Mouse (Mus musculus) cerebellum, adult 8-10 months (tissue): ENCODE measurements at regions not wholly inside any gene's neighbourhood (a gene's known extent, or its start where the extent isn't known, plus 50 kb on each side); places are given as distances from the start of the nearest gene placed in this dataset.

Experiments used
- DNase-seq: peaks from one replicate; pipeline ENCODE4 v3.0.0; 2022

DNA sequence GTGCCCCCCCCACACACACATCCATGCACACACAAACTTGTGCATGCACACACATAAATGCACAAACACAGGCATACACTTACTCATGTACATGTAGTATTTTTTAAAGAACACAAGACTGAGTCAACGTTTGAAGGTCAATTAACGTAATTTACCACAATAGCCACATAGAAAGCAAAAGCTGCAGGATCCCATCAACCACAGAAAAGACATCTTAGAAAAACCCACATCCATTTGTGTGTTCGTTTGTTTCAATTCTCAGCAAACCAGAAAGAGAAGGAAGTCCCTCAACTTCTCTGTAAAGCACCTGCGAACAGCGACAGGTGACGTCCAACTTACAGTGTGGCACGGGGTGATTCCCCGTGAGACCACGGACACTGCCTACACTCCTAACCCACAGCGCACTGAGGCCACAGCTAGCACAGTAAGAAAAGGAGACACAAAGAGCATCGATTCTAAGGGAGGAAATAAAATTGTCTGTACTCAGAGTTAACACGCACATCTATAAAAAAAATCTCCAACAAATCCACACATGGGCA, 53.8 kb downstream of the Dio3 start:
- DNase-seq: no peak

DNA sequence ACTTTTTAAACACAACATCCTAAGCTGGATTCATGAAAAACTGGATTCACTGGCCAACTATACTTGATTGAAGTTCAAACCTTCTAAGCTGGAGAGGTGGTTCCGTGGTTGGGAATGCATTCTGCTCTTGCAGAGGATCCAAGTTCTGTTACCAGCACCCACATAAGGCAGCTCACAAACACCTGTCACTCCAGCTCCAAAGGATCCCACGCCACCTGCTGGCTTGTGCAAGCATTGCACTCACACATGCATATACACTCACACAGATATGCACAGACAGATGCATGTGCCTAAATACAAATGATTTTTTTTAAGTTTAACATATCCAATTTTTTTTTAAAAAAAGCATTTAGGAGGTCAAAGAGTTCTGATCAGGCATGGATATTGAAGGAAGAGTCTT, 55.7 kb downstream of the Dio3 start:
- no peak for DNase-seq

DNA sequence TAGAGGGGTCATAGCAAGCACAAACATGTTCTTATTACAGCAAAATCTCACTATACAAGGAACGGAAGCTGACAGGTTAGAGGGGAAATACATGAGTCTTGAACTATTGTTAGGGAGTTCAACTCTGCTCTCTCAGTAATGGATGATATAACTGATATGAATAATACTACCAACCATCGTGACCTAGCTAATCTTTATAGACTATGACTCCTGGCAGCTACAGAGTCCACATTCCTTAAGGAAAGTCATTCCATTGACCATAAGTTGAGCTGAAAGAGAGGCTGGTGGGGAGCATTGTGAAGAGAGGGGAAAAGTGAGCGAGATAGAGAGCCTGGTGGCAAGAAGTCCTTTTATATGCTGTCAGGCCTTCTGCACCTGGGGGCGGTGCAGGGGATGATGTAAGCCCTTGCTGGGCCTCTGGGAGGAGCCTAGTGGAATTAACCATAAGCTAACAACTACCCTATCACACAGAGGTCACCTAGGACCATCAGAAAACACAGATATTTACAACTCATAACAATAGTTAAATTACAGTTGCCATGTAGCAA, 65.5 kb downstream of the Dio3 start:
- no peak for DNase-seq

DNA sequence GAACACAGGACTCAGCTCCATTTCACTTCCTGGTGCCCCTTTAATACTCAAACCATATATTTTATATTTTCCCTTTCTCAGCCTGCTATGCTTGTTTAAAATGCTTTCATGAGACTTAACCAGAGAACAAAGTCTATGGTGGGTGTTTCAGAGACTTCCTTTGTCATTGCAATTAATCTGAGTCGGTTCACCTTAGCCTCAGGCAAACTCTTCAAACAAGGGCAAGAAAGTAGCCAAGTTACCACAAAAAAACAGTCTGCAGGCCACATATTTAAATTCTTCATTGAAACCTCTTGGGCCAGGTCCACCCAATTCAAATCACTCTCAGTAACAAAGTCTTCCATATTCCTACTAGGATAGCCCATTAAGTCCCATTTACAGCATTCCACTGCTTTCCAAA, 70.8 kb downstream of the Dio3 start:
- no peak for DNase-seq

DNA sequence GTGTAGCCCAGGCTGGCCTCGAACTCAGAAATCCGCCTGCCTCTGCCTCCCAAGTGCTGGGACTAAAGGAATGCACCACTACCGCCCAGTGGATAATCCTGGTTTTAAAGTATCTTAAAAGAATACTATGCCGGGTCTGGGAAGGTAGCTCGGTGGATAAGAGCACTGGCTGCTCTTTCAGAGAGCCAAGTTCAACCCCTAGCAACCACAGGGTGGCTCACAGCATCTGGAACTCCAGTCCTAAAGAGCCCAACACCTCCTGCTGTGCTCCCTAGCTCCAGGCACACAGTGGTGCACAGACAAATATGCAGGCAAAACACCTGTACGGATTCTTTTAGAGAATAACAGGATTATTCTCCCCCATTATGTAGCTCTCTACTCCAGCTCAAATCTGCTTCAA, 77.0 kb downstream of the Dio3 start:
- no peak for DNase-seq

DNA sequence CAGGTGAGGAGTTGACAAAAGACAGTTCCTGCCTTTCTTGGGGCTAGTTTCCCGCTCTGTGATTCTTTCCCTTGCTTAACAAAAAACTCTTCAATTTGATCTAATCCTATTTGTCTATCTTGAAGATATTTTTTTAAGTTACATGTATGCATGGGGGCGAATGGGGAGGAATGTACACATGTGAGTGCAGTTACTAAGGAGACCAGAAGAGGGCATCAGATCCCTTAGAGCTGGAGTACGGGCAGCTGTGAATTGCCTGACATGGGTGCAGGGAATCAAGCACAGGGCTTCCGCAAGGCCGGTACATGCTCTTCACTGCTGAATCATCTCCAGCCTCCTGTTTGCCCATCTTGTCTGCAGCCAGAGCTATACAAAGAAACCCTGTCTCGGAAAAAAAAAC, 79.8 kb upstream of the Ppp2r5c start:
- DNase-seq: no peak

DNA sequence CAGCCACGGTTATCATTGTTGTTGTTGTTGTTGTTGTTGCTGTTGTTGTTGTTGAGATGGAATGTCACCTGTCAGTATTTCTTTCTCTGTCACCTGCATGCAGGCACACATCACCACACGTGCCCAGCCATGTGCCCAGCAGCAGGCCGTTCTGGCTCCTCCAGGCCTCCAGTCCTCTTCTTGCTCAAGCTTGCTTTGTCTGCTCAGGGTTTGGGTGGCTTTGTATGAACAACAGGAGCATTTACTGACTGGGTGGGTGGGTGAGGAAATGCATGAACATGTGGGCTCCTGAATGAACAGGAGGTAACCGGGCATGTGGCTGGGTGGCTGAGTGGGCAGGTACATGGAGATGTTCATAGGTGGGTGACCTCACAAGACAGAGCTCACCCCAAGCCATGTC, 79.1 kb upstream of the Ppp2r5c start:
- DNase-seq: no peak

DNA sequence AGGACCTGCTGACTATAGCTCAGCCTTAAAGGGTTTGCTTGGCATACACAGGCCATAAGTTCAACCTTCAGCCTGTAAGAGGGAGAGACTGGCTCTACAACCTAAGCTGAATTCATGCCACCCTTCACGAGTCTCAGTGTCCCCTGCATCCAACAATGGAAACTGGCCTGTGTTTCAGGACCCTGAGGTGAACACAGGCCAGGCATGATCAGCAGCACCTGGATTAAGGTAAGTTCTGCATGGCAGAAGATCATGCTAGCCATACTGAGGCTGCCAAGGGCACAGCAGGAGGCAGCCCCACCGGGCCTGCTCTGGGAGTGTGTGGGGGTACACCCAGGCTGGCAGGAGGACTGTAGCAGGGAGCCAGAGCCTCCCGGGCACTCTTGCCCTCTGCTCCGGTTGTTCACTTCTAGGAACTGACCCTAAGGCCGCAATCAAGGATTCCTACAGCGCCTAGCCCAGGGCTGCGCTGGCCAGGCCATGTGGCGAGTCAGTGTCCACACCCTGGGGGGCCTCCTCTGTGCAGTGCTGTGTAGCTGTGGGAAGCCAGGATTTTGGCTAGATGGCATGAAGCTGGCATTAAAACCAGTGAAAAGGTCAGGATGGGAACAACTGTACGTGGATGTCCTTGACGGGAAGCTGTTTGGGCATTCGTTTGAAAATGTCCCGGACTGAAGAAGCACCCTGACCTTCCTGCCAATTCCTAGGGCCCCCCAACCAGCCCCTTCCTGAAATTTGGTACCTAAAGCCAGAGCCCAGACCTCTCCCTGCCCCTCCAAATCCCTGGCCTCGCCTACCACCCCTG, 74.8 kb upstream of the Ppp2r5c start:
- no peak for DNase-seq

DNA sequence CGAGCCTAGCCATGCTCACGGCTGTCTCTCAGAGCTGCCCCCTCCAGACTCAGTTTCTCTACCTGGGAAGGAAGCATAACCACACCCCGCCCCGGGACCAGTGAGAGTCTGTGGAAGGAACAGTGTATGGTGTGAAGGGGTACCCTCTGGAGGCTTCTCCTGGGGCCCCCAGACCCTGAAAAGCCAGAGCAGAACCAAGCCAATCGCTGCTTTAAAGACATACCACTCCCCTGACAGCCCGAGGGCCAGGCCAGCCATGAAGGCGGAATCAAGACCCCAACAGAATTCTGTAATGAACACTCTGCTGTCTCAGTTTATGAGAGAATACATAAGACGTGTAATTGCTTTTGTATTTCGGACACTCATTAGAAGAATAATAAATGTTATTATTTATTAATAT, 73.9 kb upstream of the Ppp2r5c start:
- DNase-seq: no peak

DNA sequence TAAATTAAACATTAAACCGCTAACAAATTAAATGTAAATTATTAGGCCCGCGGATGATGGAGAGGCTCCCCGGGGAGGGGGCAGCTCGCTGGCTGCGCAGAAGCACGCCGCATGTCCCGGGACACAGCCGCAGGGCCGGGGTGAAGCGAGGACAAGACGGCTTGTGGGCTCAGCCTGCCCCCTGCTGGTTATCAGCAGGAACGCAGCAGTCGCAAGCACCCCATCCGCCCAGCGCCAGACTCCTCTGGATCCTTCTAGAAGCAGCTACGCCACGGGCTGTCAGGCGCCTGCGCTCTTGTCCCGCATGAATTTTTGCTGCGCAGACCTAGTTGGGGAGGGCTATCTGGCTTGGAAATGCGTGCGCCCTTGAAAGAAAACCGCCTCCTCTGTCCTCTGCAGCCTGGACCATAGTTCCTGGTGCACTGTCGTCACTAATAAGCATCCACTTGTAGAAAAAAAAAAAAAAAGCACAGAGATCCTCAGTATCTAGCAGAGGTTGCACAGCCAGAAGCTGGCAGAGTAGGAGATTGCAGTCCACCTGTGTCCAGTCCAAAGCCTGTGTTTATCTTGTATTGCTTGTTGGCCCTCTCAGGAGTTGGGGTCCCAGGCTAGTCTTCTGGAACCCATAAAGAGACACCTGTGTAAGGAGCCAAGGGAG, 73.4 kb upstream of the Ppp2r5c start:
- peak; percentile 68 for DNase-seq

DNA sequence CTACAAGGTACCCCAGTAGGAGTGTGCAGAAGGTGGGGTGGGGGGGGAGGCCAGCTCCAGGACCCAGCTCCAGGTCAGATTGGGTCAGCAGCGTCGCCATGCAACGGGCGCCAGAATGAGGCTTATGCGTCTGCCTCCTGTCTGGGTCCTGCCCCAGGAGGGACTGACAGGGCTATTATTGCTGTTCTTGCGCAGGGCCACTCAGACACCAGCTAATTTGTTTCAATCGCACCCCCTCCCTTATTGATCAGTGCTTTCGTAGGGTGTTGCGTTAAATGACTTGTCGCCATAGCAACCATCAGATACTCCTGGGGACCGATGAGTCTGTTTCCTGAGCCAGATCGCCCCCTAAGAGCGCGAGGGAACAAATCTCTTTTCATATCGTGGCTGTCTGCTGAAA, 71.8 kb upstream of the Ppp2r5c start:
- no peak for DNase-seq

DNA sequence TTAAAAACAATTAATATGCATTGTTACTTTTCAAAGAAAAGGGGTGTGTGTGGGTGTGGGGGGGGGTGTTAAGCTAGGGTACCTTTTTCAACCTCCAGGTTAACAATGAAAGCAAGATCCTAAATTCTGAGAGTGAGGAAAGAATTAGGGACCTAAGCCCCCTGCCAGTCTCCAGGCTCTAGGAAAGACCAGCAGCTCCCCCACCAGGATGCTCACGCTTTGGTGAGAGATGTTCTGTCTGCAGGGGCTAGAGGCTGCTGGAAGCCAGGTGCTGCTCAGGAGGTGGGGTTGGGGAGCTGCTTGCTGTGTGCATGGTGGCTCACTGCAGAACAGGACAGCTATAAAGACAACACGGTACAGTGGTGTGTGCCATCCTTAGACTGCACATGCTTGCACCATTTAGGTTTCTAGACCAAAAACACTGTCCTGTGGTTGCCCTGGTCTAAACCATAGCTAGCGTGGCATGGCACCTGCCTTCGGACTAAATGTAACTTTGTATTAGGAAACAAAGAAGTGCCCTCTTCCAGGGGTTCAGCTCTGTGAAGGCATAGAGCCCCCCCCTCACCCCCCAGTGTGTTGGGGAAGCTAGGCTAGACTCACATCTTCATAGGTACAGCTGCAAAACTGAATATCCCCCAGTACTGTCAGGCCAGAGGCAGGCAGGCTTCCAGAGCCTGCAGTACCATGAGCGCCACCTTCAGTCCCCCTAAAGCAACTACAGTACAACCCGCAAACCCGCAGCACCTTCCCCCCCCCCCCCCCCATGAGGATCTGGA, 70.7 kb upstream of the Ppp2r5c start:
- no peak for DNase-seq

DNA sequence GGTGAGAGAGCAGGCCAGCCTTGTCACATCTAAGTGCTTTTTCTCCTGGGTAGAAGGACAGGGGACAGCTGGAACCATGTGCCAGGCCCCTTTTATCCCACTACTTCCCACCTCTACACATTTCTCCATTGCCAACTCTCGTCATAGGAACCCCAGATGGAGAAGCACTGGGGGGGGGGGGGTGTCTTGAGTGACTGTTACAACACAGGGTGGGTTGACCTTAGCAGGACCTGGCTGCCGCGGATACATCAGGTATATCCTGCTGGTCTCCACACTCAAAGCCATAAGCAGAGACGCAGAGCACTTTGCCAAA, 70.1 kb upstream of the Ppp2r5c start:
- DNase-seq: no peak

DNA sequence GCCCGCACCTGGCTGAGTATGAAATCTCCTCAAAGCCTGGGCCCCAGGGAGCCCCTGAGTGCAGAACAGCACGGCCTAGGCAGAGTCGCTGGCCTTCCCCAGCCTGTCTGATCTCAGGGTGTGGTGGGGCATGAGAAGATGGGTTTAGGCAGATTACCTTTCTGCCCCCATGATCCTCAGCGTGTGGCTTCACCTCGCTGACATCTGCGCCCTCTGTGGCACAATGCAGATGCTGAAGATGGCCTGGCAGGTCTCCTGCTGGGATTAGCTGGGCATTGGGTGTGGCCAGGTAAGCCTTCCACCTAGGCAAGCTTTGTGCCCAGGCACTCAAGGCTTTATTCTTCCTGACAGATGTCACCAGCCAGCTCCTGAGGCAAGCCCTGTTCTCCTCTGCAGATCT, 69.6 kb upstream of the Ppp2r5c start:
- no peak for DNase-seq

DNA sequence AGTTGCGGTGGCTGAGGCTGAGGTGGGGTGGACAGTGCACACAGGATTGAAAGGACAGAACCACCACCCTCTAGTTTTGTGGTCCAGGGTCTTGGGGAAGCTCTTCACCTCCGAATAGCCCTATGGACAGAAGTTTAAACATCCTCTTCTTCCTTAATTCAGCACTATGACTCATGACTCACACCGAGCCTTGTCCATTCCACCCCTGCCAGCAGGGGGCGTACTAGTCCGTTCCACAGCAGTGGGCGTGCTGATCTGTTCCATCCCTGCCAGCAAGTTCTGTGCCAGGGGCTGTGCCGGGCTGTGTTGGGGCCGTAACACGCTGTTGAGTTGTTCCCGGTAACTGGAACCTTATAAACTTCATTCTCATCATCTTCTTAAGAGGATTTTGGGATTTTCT, 69.2 kb upstream of the Ppp2r5c start:
- DNase-seq: no peak

DNA sequence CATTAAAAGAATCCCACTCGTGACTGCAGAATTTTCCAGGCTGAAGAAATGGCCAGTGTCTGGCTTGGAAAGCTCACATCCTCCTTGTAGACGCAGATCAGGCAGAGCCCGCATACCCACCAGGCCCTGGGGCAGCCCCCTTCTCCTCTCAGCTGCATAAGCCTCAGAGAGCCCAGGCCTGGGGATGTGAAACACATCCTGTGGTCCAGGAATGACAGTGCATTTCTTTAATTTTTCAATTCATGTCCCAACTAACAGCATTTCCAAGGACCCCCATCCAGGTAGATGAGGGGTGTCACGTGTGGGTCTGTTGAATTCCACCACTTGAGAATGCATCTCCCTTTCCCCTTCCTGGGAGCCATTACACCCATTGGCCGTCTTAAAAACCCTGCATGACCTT, 68.6 kb upstream of the Ppp2r5c start:
- no peak for DNase-seq

DNA sequence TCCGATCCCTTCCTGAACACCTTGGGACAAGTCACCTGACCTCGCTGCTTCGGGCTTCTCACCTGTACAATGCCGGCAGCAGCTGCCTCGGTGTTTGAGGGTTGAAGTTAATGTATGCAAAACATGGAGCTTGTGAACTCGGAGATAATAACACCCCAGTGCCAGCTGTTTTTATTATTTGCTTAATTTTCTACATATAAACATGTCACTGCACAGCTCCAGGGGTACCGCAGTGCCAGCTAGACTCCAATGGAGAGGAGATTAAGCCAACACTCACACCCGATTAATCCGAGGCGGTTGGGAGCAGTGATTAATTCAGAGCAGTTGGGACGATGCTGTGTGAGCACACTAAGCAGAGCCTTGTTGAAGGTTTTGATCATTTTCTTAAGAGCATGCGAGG, 67.2 kb upstream of the Ppp2r5c start:
- DNase-seq: no peak

DNA sequence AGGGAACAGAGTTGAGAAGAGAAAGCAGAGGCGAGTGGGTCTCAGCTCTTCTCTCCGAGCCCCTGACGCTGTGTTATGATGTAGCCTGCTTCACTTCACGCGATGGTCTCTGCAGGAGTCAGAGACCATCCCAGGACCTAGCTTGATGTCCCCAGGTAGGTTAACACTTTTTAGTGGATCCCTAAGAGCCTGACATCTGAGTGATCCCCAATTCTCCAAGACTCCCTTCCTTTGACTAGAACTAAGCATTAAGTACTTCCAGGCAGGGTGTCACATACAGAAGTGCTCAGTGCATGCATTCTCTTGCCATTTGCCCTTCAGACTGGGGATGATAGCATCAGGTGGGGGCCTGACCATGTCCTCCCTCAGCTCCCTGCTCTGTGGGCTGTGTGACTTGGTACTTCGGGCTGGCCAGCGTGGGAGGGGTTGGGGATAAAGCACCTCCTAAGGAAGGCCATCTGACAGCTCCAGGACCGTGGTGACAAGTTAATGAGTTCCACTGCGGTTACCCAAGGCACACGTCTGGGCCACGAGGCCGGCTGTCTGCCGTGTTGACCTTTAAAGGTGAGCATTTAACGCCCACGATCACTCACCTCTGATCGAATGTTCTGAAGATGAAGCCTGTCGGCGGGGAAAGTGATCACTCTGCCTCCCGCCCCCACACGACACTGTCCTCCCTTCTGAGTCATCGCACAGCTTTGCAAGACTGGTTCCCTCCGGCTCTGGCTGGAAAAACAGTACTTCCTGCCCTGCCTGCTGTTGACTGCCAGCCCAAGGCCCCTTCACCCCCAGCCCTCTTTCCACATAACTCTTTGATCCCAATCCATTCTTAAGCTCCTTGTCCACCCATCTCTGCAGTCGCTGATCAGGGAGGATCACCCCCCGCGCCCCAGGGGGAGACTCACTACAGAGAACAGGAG, 65.8 kb upstream of the Ppp2r5c start:
- DNase-seq: no peak

DNA sequence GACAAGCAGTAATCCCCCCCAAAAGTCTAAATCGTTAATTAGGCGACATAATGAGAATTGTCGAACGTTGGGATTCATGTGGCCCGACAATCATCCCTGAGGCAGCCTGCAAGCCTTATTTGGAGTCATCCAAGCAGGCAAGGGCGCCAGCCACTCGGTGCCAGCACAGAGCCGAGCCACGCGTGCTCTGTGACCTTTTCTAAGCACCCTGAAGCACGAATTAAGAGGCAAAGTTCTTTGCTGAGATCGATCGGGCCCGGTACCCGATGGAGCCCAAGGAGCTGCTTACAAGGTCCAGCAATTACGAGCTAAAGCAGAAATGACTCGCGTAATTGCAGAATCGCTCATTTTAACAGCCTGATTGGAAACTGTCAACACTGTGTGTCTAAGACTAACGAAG, 61.9 kb upstream of the Ppp2r5c start:
- no peak for DNase-seq

DNA sequence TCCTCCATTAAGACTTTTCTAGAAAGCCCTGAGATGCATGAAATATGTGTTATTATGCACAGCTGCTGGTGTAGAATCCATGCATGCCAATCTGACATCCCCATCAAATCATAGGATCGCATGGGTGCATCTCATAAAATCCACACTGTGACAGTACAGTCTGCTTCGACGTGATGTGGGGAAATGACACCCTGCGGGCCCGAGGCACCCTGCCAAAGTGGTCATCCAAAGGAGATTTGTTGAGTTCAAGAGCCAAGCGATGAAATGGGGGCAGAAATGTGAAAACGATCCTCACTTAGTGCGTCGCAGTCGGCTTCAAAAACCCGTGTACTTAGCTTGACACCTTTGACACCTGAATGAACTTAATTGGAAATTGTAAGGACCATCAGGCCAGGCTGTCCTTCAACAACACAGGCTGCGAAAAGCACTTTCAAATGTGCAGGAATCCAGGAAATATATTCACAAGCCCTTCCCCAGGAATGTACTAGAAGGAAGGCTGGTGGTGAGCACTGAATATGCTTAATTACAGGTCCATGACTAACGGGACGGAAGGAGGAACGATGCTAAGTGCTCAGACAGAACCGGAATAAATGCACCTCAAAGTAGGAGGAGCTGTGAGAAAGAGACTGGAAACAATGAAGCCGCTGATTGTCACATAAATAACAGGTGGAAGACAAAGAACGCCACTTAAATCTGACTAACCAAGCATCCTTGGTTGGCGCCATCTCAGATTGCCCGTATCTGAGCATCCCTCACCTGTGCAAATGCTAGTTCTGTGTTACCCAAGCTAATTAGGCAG, 60.9 kb upstream of the Ppp2r5c start:
- no peak for DNase-seq

DNA sequence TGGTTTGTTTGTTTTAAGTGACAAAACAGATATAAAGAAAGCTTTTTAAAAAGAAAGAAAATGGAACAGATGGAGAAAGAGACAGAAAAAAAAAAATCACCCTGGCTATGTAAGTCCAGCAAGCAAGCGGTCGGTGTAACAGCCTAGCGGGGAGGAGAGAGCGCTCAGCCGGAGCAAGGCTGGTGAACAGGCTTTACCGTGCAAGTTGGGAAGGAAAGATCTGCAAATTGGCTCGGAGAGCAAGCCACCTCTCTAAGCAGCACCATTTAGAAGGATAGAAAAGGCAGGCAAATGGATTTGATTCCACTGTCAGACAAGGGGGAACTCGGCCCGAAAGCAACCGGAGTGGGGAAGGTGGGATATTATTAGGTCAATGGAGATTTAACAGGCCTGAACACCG, 59.9 kb upstream of the Ppp2r5c start:
- no peak for DNase-seq

DNA sequence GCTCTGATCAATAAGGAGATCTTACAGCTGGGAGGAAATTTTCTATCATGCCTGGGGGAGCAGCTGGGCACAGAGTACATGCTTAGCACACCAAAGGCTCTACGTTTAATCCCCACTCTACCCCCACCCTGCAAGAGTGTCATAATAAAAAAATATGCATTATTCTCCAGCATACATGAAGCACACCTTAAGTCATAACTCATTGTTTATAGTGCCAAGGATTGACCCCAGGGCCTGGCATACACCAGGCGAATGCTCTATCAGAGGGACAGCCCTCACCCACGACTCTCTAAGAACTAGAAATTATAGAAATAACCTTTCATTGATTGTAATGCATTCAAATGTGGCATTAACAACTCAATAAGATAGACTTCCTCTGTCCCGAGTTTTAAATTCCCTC, 59.4 kb upstream of the Ppp2r5c start:
- no peak for DNase-seq
